Mouse (Mus musculus) forebrain, postnatal 0 days (tissue): Measurements from ENCODE around the gene Lgals3bp. TPM values are rescaled to one million over a fixed set of nuclear protein-coding genes. Genes with fewer than 3 reads are reported as not detected.
A peak's percentile ranks its signal among the peaks of the same experiment; 100 is the strongest.

Experiments used
- ATAC-seq: fragments of 200-750 bp; cut with Nextera tagmentation; 2 replicates; pipeline ENCODE4 v1.8.0; 2017; ENCODE audit warnings: mild to moderate bottlenecking, moderate library complexity
- DNase-seq: peaks from one replicate; pipeline ENCODE4 v3.0.0-alpha.2; 2015
- H3K27ac ChIP-seq: fragments of 300-500 bp; sonication (generic); 2 replicates; pipeline ENCODE4 v1.5.1; 2014; ENCODE audit warnings: low read depth, mild to moderate bottlenecking, antibody characterized with exemption, low read length, moderate library complexity, mixed read lengths
- H3K27me3 ChIP-seq: fragments of 300-500 bp; sonication (generic); 2 replicates; pipeline ENCODE4 v1.6.1; 2014; ENCODE audit warnings: mild to moderate bottlenecking, low read length, mixed read lengths; ENCODE audit not compliant: insufficient read depth
- H3K36me3 ChIP-seq: fragments of 300-500 bp; sonication (generic); 2 replicates; pipeline ENCODE4 v1.6.1; 2014; ENCODE audit warnings: mild to moderate bottlenecking, moderate library complexity; ENCODE audit not compliant: insufficient read depth
- H3K4me1 ChIP-seq: fragments of 300-500 bp; sonication (generic); 2 replicates; pipeline ENCODE4 v1.6.1; 2014; ENCODE audit warnings: antibody characterized with exemption; ENCODE audit not compliant: insufficient read depth
- H3K4me2 ChIP-seq: fragments of 300-500 bp; sonication (generic); 2 replicates; pipeline ENCODE4 v1.6.1; 2014; ENCODE audit warnings: low read depth, mild to moderate bottlenecking, moderate library complexity
- H3K4me3 ChIP-seq: fragments of 300-500 bp; sonication (generic); 2 replicates; pipeline ENCODE4 v1.5.1; 2014; ENCODE audit warnings: low read depth, low read length, mixed read lengths
- H3K9ac ChIP-seq: fragments of 300-500 bp; sonication (generic); 2 replicates; pipeline ENCODE4 v1.6.1; 2014; ENCODE audit warnings: mild to moderate bottlenecking
- H3K9me3 ChIP-seq: fragments of 300-500 bp; sonication (generic); 2 replicates; pipeline ENCODE4 v1.6.1; 2016; ENCODE audit warnings: low read length
- CTCF ChIP-seq: sonication (generic); IDR thresholded peaks from 2 replicates; pipeline ENCODE4 v1.5.1; 2016; ENCODE audit warnings: antibody characterized with exemption, control low read depth, low read depth
- WGBS: fragments of 180-500 bp; shearing (Covaris S2); extraction: QIAGEN DNeasy Blood & Tissue Kit; methylation state at CpG from one replicate; pipeline ENCODE4 v1.1.7; 2014; 5-methylcytosine and 5-hydroxymethylcytosine counted together
- polyA plus RNA-seq: library from polyadenylated mRNA; unstranded; fragments of >200 nt; fragmentation: Nextera tagmentation; extraction: Ambion mirVana; gene quantifications from 2 replicates; pipeline ENCODE4 v1.2.1, GENCODE M21; 2015
- total RNA-seq: library from RNA; depleted of rRNA; stranded (reverse); fragments of >200 nt; gene quantifications from 2 replicates; pipeline ENCODE4 v1.2.3, GENCODE M21; 2014

Lgals3bp gene
- total and polyA plus RNA-seq, 2 experiments from 2014 or later: 15.6 to 16.4 TPM

GRCm38 (mm10) chr11:118423266-118423971 lies 21.5 kb upstream of the Lgals3bp start:
- no peaks in the 10 kb centered on the region for H3K9me3 ChIP-seq
- no peaks in the 10 kb centered on the region for H3K36me3 ChIP-seq
- no peak overlapping the region for H3K4me3 ChIP-seq
- DNase-seq: peak; percentile 89
- H3K27ac ChIP-seq: peak overlapping the region; percentile 41; the same call in 1 of the 2 replicates
- peaks cover 24% of the 10 kb centered on the region for H3K4me1 ChIP-seq
- 0 out of 2 replicates have a peak overlapping the region, but pooled peaks have one; percentile 31 for H3K9ac ChIP-seq
- no peaks in the 10 kb centered on the region for H3K27me3 ChIP-seq
- TF ChIP-seq CTCF: peak; percentile 91
- peak overlapping the region; percentile 41 for H3K4me2 ChIP-seq
- WGBS: 3% methylated on average over 18 of the region's 18 CpGs
- ATAC-seq: peak; percentile 46

- H3K4me3 ChIP-seq: no peak overlapping the region
- 0 out of 2 replicates have a peak, but pooled peaks cover under 1% of the 10 kb centered on the region for H3K36me3 ChIP-seq
- 73% methylated on average over 7 of the region's 7 CpGs for WGBS
- peaks cover 22% of the 10 kb centered on the region for H3K4me1 ChIP-seq
- DNase-seq (no peak), ATAC-seq (no peak)
- H3K9ac ChIP-seq: no peak overlapping the region
- no peak overlapping the region for H3K4me2 ChIP-seq
- no peaks in the 10 kb centered on the region for H3K27me3 ChIP-seq
- H3K9me3 ChIP-seq: no peaks in the 10 kb centered on the region
- H3K27ac ChIP-seq: no peak overlapping the region
- TF ChIP-seq CTCF: no peak
Observed at GRCm38 (mm10) chr11:118420261-118420660, 18.4 kb upstream of the Lgals3bp start.

- peak; percentile 96 for ATAC-seq
- peak within 1 kb of the TSS; percentile 97 for H3K9ac ChIP-seq
- TF ChIP-seq CTCF: no peak
- under 1% methylated on average over 48 of the region's 50 CpGs for WGBS
- peak within 1 kb of the TSS; percentile 82 for H3K27ac ChIP-seq
- H3K36me3 ChIP-seq: peaks cover 11% of the 10 kb centered on the region; the same call in 1 of the 2 replicates
- H3K4me2 ChIP-seq: peak within 1 kb of the TSS; percentile 84
- no peaks in the 10 kb centered on the region for H3K9me3 ChIP-seq
- H3K27me3 ChIP-seq: no peaks in the 10 kb centered on the region
- peak within 1 kb of the TSS; percentile 96 for H3K4me3 ChIP-seq
- peaks cover 21% of the 10 kb centered on the region for H3K4me1 ChIP-seq
- DNase-seq: peak; percentile 99
Observed at GRCm38 (mm10) chr11:118418834-118419504, 17.1 kb upstream of the Lgals3bp start, which contains the start of gene Cant1. Gene Cant1, minus strand, starts transcription at chr11:118419086.

- DNase-seq (no peak), ATAC-seq (no peak; the same call in 1 of the 2 replicates)
- peaks cover 11% of the 10 kb centered on the region; the same call in 1 of the 2 replicates for H3K36me3 ChIP-seq
- no peaks in the 10 kb centered on the region for H3K9me3 ChIP-seq
- peak overlapping the region; percentile 97 for H3K9ac ChIP-seq
- H3K4me1 ChIP-seq: peaks cover 16% of the 10 kb centered on the region
- 5% methylated on average over 12 of the region's 12 CpGs for WGBS
- peak overlapping the region; percentile 84 for H3K4me2 ChIP-seq
- H3K27ac ChIP-seq: peak overlapping the region; percentile 82
- no peaks in the 10 kb centered on the region for H3K27me3 ChIP-seq
- TF ChIP-seq CTCF: 0 out of 2 replicates have a peak, but pooled peaks have one; percentile 11
- H3K4me3 ChIP-seq: peak overlapping the region; percentile 96
Observed at GRCm38 (mm10) chr11:118418442-118418833, 16.5 kb upstream of the Lgals3bp start.

- H3K9me3 ChIP-seq: no peaks in the 10 kb centered on the region
- H3K4me2 ChIP-seq: peak overlapping the region; percentile 84
- TF ChIP-seq CTCF: no peak
- DNase-seq: no peak
- no peak for ATAC-seq
- 93% methylated on average over 9 of the region's 9 CpGs for WGBS
- H3K4me1 ChIP-seq: peaks cover 9% of the 10 kb centered on the region
- no peak overlapping the region for H3K27ac ChIP-seq
- no peak overlapping the region for H3K9ac ChIP-seq
- H3K27me3 ChIP-seq: no peaks in the 10 kb centered on the region
- H3K4me3 ChIP-seq: peak overlapping the region; percentile 96; the same call in 1 of the 2 replicates
- H3K36me3 ChIP-seq: peaks cover 11% of the 10 kb centered on the region; the same call in 1 of the 2 replicates
Observed at GRCm38 (mm10) chr11:118417496-118417895, 15.6 kb upstream of the Lgals3bp start.

GRCm38 (mm10) chr11:118416046-118416445 lies 14.2 kb upstream of the Lgals3bp start:
- Histone ChIP-seq H3K27me3 (no peaks in the 10 kb centered on the region), H3K4me1 (peaks cover 9% of the 10 kb centered on the region), H3K27ac (no peak overlapping the region), H3K9me3 (no peaks in the 10 kb centered on the region), H3K9ac (no peak overlapping the region), H3K36me3 (peaks cover 14% of the 10 kb centered on the region), H3K4me3 (no peak overlapping the region), H3K4me2 (no peak overlapping the region)
- no peak for ATAC-seq
- 80% methylated on average over 7 of the region's 7 CpGs for WGBS
- no peak for TF ChIP-seq CTCF
- DNase-seq: no peak

- no peak for TF ChIP-seq CTCF
- Histone ChIP-seq H3K36me3 (peaks cover 18% of the 10 kb centered on the region), H3K4me1 (peaks cover 9% of the 10 kb centered on the region), H3K4me3 (no peak overlapping the region), H3K27ac (no peak overlapping the region), H3K9ac (no peak overlapping the region), H3K4me2 (no peak overlapping the region), H3K27me3 (no peaks in the 10 kb centered on the region), H3K9me3 (no peaks in the 10 kb centered on the region)
- no peak for ATAC-seq
- WGBS: 89% methylated on average over 6 of the region's 6 CpGs
- no peak for DNase-seq
Observed at GRCm38 (mm10) chr11:118415630-118416029, 13.7 kb upstream of the Lgals3bp start.
